Mouse (Mus musculus) CD8-positive naive resting alpha-beta T cell, adult 2 months (primary cell): ENCODE data around the gene Mcm9.
"Not testable (repeated sequence)": the region's sequence is repeated elsewhere in the genome, so short reads cannot be mapped to it uniquely, and the experiment has no call there.

Experiments used
- DNase-seq, 2 experiments: peaks; one replicate each; pipeline ENCODE4 v3.0.0; 2022; ENCODE audit warnings: low read depth in 2 of 2, low spot score in 2 of 2

The Mcm9 gene

GRCm38 (mm10) chr10:53630339-53630738 is at the start of gene Mcm9:
TSS of gene Mcm9 (minus strand) at chr10:53630439.
- DNase-seq: not testable (repeated sequence)

DNA sequence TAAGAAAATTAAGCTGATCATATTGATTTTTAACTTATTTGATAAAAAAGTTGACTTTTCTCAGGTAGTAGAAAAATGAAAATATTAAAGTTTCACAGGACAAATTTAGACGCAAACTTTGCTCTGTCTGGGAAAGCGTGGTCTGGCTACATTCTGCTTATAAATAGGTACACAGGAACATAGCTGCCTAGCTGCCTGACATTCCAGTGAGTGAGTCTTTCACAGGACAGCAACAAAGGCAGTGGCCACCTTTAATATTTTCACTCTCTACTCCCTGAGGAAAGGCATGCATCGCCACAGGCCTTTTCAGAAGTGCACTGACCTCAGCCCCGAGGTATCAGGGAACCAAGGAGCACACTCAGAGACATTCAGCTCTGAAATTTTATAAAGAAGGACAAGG is 31.5 kb upstream of the Mcm9 start:
- DNase-seq: no peak

- DNase-seq: not testable (repeated sequence)
Measured at GRCm38 (mm10) chr10:53654239-53654638, 24.0 kb upstream of the Mcm9 start.

- no peak for DNase-seq
Measured at GRCm38 (mm10) chr10:53650683-53651082, 20.4 kb upstream of the Mcm9 start.

- no peak for DNase-seq
Measured at GRCm38 (mm10) chr10:53641507-53641906, 11.3 kb upstream of the Mcm9 start.

DNA sequence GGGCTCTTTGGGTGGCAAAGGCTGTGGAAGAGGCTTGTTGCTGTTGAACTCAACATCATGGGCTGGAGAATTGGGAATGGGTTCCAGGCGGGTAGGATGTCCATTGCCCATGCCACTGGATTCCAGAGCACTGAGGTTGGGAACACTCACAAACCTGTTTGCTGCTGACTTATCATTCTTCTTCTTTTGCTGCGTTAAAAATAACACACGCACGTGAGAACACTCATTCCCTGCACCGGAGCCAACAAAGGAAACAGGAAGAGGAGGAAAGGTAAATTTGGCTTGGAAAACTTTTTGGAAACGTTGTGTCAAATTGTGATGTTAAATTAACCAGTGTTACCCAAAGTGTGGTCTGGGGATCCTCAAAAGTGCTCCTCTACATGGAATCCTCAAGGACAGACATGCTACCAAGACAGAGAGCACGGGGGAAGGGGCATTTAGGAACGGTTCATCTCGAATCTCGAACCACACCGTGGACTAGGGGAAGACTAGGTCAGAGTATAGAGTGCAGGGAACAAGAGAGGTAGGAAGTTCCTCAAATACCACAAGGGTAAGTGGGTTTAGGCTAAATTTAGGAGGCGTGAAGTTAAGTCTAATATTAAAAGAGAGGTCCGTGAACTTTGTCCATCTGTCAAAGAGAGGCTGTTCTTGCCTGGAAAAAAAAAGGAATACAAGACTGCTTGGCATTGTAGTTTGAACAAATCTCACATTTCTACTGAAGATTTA is 5.2 kb upstream of the Mcm9 start:
- DNase-seq: no peak

DNA sequence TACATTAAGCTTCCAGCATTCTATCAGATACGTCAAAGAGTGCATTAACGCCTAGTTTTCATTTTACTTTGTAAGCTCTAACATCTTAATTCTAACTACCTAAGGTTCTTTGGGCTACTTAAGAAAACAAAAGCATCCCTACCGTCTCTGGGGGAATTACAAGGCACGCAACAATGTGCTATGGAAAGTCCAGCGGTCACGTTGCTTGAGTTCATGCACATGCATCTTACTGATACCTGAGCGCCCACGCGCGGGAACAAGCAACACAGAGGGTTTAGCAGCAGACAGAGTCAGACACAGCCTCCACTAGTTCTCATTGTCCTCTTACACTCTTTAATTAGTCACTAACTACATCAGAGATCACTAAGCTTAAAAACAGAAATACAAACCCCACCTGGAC is 3.9 kb upstream of the Mcm9 start:
- no peak for DNase-seq

DNA sequence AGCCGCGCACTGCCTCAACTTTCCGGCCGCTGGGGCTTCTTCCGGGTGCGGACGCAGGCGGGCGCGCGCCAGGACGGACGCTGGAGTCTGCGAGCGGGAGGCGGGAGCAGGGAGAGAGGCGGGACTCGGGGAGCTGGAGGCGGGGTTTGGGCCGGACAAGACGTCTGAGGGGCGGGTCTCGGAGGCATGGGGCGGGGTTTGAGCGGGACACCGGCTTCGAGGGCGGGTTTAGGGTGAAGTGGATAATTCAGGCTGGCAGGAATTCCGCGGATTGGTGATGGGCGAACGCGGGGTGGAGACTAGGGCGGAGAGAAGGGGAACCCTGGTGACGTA is 355 bp downstream of the Mcm9 start:
- peak; percentile 87 to 89 for DNase-seq

DNA sequence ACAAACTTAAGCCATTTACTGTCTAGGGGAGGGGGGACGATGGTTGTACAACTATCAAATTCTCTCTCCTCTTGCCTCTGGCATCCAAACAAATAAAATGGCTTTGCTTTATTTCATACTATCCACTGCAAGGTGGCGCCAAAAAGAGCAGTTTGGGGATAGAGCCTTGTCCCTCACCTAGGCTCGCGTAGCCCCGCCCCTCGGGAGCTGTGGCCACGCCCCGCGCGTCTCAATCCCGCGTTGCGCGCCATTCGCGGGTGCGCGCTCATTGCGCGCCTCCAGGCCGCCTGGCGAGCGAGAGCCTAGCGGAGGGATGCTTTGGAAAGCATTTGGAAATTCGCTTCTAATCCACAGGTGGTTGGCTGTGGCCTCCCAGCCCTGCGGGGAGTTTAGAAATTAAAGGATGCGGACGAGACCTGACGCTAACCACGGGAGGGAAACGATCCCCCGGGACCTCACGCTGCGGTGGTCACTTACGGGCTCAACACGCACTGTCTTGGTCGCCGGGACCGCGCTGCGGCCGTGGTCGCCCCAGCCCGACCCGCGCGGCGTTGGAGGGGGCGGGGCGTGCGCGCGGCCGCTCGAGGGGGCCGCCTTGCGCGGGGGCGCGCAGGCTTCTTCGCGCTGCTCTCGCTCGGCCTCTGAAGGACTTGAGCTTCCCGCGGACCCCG is 857 bp downstream of the Mcm9 start:
- peak; percentile 91 to 93 for DNase-seq

GRCm38 (mm10) chr10:53615850-53616616 is 14.2 kb downstream of the Mcm9 start:
- DNase-seq: no peak

DNA sequence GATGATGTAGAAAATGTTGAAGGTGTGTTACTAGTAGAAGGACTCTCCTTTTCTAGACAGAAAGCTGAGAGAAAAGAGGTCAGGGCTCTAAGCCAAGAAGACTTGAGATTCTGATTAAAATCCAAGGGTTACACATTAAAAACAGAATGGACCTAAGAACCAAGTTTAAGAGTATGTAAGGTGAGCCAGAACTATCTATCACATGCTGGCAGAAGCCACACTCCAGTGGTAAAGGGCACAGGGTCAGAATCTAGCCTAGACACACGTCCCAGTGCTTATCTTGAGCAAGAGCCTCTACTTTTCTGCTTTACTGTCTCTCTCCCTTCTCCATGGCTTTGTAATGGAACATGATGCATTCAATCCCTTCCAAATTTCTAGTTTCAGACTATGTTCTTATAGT is 16.3 kb downstream of the Mcm9 start:
- DNase-seq: no peak

DNA sequence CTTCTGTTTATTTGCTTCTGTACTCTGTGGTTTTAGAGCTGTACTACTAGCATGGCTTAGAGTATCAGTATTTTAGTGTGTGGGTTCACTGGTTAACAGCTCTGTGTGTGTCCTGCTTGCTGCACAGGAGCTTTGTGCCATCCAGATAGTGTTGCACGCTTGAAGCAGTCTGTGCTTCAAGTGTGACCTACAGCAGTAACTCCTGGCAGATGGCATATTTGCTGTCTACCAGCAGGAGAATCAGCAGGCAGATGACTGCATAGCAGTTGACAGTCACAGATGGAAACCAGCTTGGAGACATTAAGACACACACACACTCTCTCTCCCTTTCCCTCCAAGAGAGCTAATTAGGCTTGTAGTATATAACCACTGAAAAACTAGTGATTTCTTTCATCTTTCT is 18.1 kb downstream of the Mcm9 start:
- no peak for DNase-seq

DNA sequence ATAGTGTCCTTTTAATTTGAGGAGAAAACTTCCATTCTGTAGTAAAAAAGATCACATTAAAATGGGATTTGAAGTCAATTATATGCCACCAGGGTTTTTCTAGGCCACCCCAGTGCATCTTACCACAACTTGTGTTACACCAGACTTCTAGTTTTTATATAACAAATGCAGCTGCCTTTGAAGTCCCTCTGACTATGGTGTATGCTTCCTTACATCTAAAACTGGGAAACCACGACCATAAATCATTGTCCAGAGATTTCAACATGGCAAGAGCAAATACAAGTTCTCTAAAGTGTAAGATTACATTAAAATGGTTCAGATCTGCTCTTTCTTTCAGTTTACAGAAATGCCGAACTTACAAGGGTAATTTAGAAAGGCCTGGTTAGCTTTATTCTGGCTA is 22.0 kb downstream of the Mcm9 start:
- DNase-seq: no peak

DNA sequence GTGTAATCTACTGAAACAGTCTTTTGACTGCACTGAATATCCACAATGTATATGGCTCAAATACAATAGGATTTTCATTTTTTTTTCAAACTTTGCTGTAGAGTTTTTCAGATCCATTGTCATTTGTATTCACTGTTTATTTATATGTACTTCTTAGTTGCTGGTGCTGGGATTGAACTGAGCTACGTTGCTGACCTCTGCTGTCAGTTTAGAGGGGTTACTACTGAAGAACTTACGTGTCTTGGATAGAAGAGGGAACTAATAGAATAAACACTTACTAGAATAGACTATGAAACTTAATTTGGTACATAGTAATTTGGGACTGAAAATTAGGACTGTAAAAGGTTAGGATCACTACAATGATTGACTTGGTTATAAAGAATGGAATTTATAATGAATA is 24.9 kb downstream of the Mcm9 start:
- DNase-seq: no peak

DNA sequence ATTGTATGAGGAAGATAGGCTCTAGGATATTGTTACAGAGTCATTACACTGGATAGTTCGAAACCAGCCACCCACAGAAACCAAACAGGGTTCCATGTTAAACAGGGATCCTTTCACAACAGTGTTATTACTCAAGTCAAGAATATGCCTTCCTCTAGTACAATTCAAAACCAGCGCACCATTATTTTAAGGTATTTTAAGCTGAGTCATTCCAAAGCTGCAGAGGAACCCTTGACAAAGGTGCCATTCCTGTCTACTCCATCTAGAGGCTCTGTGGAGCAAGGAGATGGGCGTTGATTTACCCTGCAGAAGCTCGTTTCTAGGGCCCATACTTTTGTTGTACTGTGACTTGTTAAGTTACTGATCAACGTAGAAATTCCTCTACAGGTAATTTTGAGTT is 31.4 kb downstream of the Mcm9 start:
- DNase-seq: no peak

- DNase-seq: peak; percentile 36 to 40
Measured at GRCm38 (mm10) chr10:53597121-53597881, 32.9 kb downstream of the Mcm9 start.

- DNase-seq: peak; percentile 94 to 95
Measured at GRCm38 (mm10) chr10:53596677-53597120, 33.5 kb downstream of the Mcm9 start, which contains the start of gene Asf1a. TSS of gene Asf1a (plus strand) at chr10:53596757.

GRCm38 (mm10) chr10:53595744-53596676 is 34.2 kb downstream of the Mcm9 start:
- peak; percentile 6 to 68 for DNase-seq

DNA sequence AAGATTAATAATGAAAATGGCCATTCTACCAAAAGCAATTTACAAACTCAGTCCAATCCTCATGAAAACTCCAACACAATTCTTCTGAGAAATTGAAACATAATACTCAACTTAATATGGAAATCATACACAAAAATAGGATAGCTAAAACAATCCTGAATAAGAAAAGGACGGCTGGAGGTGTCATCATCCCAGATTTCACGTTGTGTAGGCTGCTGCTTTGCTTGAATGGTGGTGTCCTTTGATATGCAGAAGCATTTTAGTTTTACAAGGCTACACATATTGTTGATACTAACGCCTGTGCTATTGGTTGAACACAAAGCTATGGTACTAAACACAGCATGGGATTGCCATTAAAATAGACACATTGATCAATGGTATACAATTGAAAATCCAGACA is 44.5 kb downstream of the Mcm9 start:
- no peak for DNase-seq

DNA sequence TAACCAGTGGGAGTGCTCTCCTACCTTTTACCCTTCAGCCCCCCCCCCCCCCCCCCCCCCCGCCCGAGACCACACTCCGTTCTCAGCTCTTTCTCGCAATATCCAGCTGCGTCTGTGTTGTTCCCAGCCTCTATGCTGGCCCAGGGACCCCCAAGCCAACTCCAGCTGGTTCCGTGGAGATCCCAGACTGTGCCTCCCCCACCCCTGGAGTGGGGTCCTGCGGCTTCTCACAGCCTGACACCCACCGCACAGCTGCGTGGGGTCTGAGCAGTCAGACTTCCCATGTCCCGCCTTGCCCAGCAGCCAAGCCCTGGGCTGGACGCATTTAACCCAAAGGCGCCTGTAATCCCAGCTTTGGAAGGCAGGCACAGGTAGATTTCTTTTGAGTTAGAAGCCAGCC is 49.2 kb downstream of the Mcm9 start:
- no peak for DNase-seq
